Mouse (Mus musculus): Measurements from ENCODE around the gene Ttc17. TPM values are rescaled to one million over a fixed set of nuclear protein-coding genes. Genes with fewer than 3 reads are reported as not detected.

Gene Ttc17
- polyA plus RNA-seq (2015; fragmentation: Nextera tagmentation; extraction: Ambion mirVana) = 19.7 and 20.1 TPM in 2 replicates

DNA sequence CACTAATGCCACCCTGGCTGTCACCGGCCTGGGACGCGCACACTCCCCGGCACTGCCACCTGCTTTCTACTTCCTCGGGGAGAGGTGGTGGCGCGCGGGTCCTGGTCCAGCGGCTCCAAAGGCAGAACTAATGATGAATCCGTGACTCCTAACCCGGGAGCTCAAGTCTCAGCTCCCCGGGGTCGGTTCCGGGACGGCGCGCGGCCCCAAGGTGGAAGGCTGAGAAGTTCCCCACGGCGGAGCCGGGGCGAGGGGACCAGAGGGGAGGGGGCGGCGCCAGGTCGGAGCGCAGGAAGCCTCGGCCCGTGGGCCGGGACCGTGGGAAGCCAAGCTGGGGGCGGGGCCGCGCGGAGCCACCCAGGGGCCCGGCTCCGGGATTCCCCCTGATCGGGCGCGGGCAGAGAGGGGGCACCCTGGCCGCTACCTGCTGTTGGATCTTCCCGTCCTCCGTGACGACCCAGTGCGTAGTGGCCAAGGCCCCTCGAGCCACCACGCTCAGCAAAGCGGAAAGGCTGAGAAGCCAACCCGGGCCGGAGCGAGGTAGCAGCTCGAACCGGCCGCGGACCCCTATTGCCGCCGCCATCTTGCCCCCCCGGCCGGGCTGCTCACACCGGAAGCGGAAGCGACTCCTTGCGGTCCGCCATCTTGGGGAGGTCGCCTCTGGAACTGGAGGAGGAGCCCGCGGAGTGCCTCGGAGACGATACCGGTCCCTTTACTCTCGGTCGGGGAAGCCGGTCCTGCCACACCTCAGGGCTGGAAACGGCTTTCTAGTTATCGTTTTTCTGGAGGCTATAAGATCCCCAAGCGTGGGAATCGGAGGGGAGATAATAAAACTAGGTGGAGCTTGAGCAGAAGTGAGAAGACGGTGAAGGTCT is at the start of gene Ttc17:
Gene Ttc17 (minus strand): TSS at position 607 of the 875 bp plus-strand sequence.
- under 1% methylated on average over 72 of the region's 77 CpGs for WGBS
- H3K27me3 ChIP-seq (ENCODE audit: control insufficient read depth, insufficient read depth, low read length) = no peaks in the 10 kb centered on the region

DNA sequence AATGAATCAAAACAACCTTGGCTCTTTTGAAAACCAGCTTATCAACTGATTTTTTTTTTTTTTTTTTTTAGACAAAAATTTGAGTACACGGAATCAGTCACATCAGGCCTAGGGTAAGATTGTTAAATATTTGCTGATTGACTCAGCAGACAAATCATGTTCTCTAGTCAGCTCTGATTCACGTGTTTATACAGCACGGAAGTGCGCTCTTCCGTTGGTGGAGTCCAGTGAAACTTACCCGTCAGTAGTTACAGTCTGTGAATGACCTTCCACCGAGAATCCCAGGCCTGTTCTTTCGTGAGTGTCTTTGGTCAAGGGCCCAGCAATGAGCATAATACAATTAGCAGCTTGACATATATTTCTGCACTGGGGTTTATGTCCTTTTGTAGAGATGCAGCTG is 43.2 kb upstream of the Ttc17 start:
- 62% methylated on average over 8 of the region's 8 CpGs for WGBS
- Histone ChIP-seq H3K4me3 (replicated peaks; ENCODE audit: low read length) (no peak overlapping the region), H3K27me3 (ENCODE audit: control insufficient read depth, insufficient read depth, low read length) (no peaks in the 10 kb centered on the region), H3K4me2 (ENCODE audit: low read depth, low read length) (no peak overlapping the region), H3K9ac (ENCODE audit: low read length) (no peak overlapping the region), H3K36me3 (ENCODE audit: control insufficient read depth, insufficient read depth, low read length) (no peaks in the 10 kb centered on the region), H3K27ac (ENCODE audit: low read length) (no peak overlapping the region), H3K4me1 (ENCODE audit: control insufficient read depth, insufficient read depth, low read length) (no peaks in the 10 kb centered on the region), H3K9me3 (replicated peaks; ENCODE audit: control insufficient read depth, low read length) (no peaks in the 10 kb centered on the region)
- ATAC-seq (ENCODE audit: insufficient read depth, low FRiP score) = no peak

More for the DNA sequence above, at the start of gene Ttc17:
- H3K36me3 ChIP-seq (ENCODE audit: control insufficient read depth, insufficient read depth, low read length) = no peaks in the 10 kb centered on the region
- H3K9ac ChIP-seq (ENCODE audit: low read length) = peak within 1 kb of the TSS; percentile 91
- H3K4me2 ChIP-seq (ENCODE audit: low read depth, low read length) = peak within 1 kb of the TSS; percentile 86
- peak within 1 kb of the TSS; percentile 74 for H3K27ac ChIP-seq (ENCODE audit: low read length)
- peak within 1 kb of the TSS; percentile 96 for H3K4me3 ChIP-seq (replicated peaks; ENCODE audit: low read length)
- no peaks in the 10 kb centered on the region for H3K9me3 ChIP-seq (replicated peaks; ENCODE audit: control insufficient read depth, low read length)
- H3K4me1 ChIP-seq (ENCODE audit: control insufficient read depth, insufficient read depth, low read length) = peaks cover 12% of the 10 kb centered on the region; the same call in 1 of the 2 replicates
- peak; percentile 96 for ATAC-seq (ENCODE audit: insufficient read depth, low FRiP score)

DNA sequence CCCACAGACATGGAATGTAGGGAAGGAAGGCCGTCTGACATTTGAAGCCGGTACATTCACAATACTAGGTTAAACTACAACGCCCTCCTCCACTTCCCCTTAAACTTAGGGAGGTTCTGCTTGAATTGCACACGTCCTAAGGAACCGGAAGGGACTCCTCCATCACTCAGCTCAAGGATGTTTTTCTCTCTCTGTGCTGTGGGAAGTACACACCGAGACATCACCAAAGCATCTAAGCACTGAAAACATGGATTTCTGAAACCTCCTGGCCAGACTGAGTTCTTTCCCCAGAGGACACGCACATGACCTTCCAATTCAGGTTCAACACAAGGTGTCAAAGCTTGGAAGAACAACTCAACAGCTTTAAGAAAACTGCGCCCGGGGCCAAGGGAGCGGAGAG is 30.5 kb upstream of the Ttc17 start:
- H3K4me2 ChIP-seq (ENCODE audit: low read depth, low read length) = peak overlapping the region; percentile 94
- H3K9ac ChIP-seq (ENCODE audit: low read length) = peak overlapping the region; percentile 95
- peaks cover 16% of the 10 kb centered on the region for H3K4me1 ChIP-seq (ENCODE audit: control insufficient read depth, insufficient read depth, low read length)
- no peaks in the 10 kb centered on the region for H3K36me3 ChIP-seq (ENCODE audit: control insufficient read depth, insufficient read depth, low read length)
- peak overlapping the region; percentile 92 for H3K4me3 ChIP-seq (replicated peaks; ENCODE audit: low read length)
- no peaks in the 10 kb centered on the region for H3K27me3 ChIP-seq (ENCODE audit: control insufficient read depth, insufficient read depth, low read length)
- no peak for ATAC-seq (ENCODE audit: insufficient read depth, low FRiP score)
- 1% methylated on average over 10 of the region's 10 CpGs for WGBS
- H3K27ac ChIP-seq (ENCODE audit: low read length) = peak overlapping the region; percentile 75
- no peaks in the 10 kb centered on the region for H3K9me3 ChIP-seq (replicated peaks; ENCODE audit: control insufficient read depth, low read length)

DNA sequence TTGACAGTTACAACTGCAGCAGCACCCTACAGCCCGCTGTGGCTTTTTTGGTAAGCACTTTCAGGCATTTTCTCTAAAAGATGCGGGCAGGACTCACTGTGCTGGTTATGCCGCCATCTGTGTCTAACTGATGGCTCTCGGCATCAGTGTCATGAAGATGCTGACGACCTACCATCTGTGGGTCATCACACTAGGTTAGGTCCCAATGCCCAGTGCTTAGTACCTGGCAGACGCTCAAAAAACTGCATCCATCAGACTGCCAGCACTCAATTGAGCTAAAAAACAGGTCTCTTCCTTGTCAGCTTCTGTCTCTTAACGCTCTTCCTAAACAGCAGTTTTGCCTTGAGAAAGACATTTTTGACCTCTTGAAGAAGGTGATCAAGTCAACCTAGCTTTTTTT is 29.0 kb upstream of the Ttc17 start:
- Histone ChIP-seq H3K36me3 (ENCODE audit: control insufficient read depth, insufficient read depth, low read length) (no peaks in the 10 kb centered on the region), H3K27me3 (ENCODE audit: control insufficient read depth, insufficient read depth, low read length) (no peaks in the 10 kb centered on the region), H3K27ac (ENCODE audit: low read length) (no peak overlapping the region), H3K9me3 (replicated peaks; ENCODE audit: control insufficient read depth, low read length) (no peaks in the 10 kb centered on the region), H3K4me1 (ENCODE audit: control insufficient read depth, insufficient read depth, low read length) (peaks cover 16% of the 10 kb centered on the region), H3K9ac (ENCODE audit: low read length) (no peak overlapping the region), H3K4me3 (replicated peaks; ENCODE audit: low read length) (no peak overlapping the region), H3K4me2 (ENCODE audit: low read depth, low read length) (no peak overlapping the region)
- ATAC-seq (ENCODE audit: insufficient read depth, low FRiP score) = no peak
- WGBS = 77% methylated on average over 7 of the region's 7 CpGs

DNA sequence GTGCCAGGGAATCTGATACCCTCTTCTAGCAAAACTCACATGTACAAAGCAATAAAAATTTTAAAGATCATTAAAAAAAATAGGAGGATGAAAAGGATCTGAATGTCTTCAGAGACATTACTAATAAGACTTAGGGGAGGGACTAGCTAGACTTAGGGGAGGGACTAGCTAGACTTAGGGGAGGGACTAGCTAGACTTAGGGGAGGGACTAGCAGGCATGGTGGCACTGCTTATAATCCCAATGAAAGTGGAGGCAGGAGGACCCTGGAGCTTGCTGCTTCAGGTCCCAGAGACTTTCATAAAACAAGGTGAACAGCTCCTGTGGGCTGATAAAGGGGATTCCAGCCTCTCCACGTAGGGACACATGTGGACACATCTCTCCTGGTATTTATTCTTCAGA is 28.3 kb upstream of the Ttc17 start:
- 47% methylated on average over 1 of the region's 1 CpGs for WGBS
- peaks cover 16% of the 10 kb centered on the region for H3K4me1 ChIP-seq (ENCODE audit: control insufficient read depth, insufficient read depth, low read length)
- H3K27me3 ChIP-seq (ENCODE audit: control insufficient read depth, insufficient read depth, low read length) = no peaks in the 10 kb centered on the region
- no peak overlapping the region for H3K9ac ChIP-seq (ENCODE audit: low read length)
- no peaks in the 10 kb centered on the region for H3K36me3 ChIP-seq (ENCODE audit: control insufficient read depth, insufficient read depth, low read length)
- no peak overlapping the region for H3K4me3 ChIP-seq (replicated peaks; ENCODE audit: low read length)
- H3K4me2 ChIP-seq (ENCODE audit: low read depth, low read length) = no peak overlapping the region
- H3K27ac ChIP-seq (ENCODE audit: low read length) = no peak overlapping the region
- no peaks in the 10 kb centered on the region for H3K9me3 ChIP-seq (replicated peaks; ENCODE audit: control insufficient read depth, low read length)
- no peak for ATAC-seq (ENCODE audit: insufficient read depth, low FRiP score)

DNA sequence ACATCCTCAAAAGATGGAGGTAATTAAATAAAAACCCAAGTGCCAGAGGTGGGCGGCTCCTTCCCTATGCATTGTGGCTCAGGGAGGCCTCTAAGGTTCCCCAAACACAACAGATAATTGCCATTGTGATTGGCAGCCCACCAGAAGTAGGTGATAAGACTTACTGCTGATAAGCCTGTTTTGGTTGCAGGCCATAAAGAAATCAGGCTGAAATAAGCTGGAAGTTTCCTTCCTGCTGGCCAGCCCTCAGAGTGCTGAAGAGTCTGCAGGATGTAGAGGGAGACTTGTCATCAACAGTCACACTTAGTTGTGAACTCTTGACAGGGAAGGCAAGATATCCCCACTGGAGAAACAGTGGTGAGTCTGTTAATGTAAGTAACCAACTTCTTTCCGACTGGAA is 25.7 kb upstream of the Ttc17 start:
- no peak overlapping the region for H3K4me2 ChIP-seq (ENCODE audit: low read depth, low read length)
- H3K4me3 ChIP-seq (replicated peaks; ENCODE audit: low read length) = no peak overlapping the region
- peaks cover 16% of the 10 kb centered on the region for H3K4me1 ChIP-seq (ENCODE audit: control insufficient read depth, insufficient read depth, low read length)
- no peak for ATAC-seq (ENCODE audit: insufficient read depth, low FRiP score)
- H3K9me3 ChIP-seq (replicated peaks; ENCODE audit: control insufficient read depth, low read length) = no peaks in the 10 kb centered on the region
- H3K27me3 ChIP-seq (ENCODE audit: control insufficient read depth, insufficient read depth, low read length) = no peaks in the 10 kb centered on the region
- no peaks in the 10 kb centered on the region for H3K36me3 ChIP-seq (ENCODE audit: control insufficient read depth, insufficient read depth, low read length)
- H3K27ac ChIP-seq (ENCODE audit: low read length) = no peak overlapping the region
- H3K9ac ChIP-seq (ENCODE audit: low read length) = no peak overlapping the region
- 56% methylated on average over 2 of the region's 2 CpGs for WGBS

DNA sequence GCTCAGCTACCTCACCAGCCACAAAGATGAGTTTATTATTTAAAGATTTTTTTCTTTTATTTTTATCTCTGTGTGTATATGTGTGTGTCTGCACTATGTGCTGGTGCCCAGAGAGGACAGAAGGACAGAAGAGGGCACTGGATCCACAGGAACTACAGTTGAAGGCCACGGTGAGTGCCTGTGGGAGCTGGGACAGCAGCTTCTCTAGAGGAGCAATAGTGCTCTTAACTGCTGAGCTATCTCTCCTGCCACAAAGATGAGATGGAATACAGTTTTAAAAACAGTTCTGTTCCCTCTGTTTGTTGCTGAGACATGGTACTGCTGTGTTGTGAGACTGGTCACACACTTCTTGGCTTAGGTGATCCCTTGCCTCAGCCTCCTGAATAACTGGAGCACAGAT is 22.0 kb upstream of the Ttc17 start:
- H3K4me2 ChIP-seq (ENCODE audit: low read depth, low read length) = no peak overlapping the region
- H3K4me3 ChIP-seq (replicated peaks; ENCODE audit: low read length) = no peak overlapping the region
- 92% methylated on average over 1 of the region's 1 CpGs for WGBS
- no peaks in the 10 kb centered on the region for H3K9me3 ChIP-seq (replicated peaks; ENCODE audit: control insufficient read depth, low read length)
- H3K27me3 ChIP-seq (ENCODE audit: control insufficient read depth, insufficient read depth, low read length) = no peaks in the 10 kb centered on the region
- ATAC-seq (ENCODE audit: insufficient read depth, low FRiP score) = no peak
- H3K4me1 ChIP-seq (ENCODE audit: control insufficient read depth, insufficient read depth, low read length) = no peaks in the 10 kb centered on the region; the same call in 1 of the 2 replicates
- H3K27ac ChIP-seq (ENCODE audit: low read length) = no peak overlapping the region
- H3K36me3 ChIP-seq (ENCODE audit: control insufficient read depth, insufficient read depth, low read length) = peaks cover 12% of the 10 kb centered on the region
- H3K9ac ChIP-seq (ENCODE audit: low read length) = no peak overlapping the region

DNA sequence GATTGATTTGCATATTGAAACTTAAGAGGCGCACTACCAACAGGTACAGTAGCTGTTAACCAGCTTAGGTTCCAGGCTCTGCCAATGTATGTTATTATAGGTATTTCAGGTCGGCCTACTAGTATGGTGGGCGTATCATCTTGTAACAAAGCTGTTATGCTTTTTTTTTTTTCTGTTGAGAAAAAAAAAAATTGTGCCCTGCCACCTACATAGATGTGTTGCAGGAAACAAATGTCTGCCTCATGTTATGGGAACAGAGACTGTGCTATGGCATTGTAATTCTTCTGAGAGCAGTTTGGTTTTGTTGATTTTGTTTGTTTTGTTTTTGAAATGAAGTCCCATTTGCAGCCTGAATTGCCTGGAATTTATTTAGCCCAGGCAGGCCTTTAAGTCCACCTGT is 952 bp upstream of the Ttc17 start:
- Histone ChIP-seq H3K9me3 (replicated peaks; ENCODE audit: control insufficient read depth, low read length) (no peaks in the 10 kb centered on the region), H3K36me3 (ENCODE audit: control insufficient read depth, insufficient read depth, low read length) (peaks cover 4% of the 10 kb centered on the region; the same call in 1 of the 2 replicates), H3K27me3 (ENCODE audit: control insufficient read depth, insufficient read depth, low read length) (no peaks in the 10 kb centered on the region), H3K4me3 (replicated peaks; ENCODE audit: low read length) (peak overlapping the region; percentile 96), H3K27ac (ENCODE audit: low read length) (no peak overlapping the region), H3K4me1 (ENCODE audit: control insufficient read depth, insufficient read depth, low read length) (peaks cover 12% of the 10 kb centered on the region; the same call in 1 of the 2 replicates), H3K9ac (ENCODE audit: low read length) (peak overlapping the region; percentile 91), H3K4me2 (ENCODE audit: low read depth, low read length) (peak overlapping the region; percentile 86)
- 15% methylated on average over 3 of the region's 3 CpGs for WGBS
- ATAC-seq (ENCODE audit: insufficient read depth, low FRiP score) = no peak

DNA sequence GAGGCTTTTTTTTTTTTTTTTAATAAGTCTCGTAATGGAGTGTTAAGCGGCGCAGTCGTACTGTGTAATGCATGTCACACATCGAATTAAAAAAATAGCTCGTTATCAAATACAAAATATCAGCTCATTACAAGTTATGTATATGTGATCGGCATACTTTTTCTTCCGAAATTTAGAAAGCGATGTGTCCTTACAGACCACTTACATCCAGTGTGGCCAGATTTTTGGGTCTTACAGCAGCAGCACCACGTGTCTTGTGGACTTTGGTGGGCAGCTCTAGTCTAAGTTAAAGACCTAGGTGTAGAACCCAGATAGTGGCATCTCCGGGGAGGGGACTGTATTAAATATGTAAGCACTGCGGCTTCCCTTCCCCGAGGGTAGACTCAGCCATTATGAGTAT is 532 bp upstream of the Ttc17 start:
- no peak overlapping the region; the same call in 1 of the 2 replicates for H3K27ac ChIP-seq (ENCODE audit: low read length)
- H3K27me3 ChIP-seq (ENCODE audit: control insufficient read depth, insufficient read depth, low read length) = no peaks in the 10 kb centered on the region
- ATAC-seq (ENCODE audit: insufficient read depth, low FRiP score) = no peak
- WGBS = under 1% methylated on average over 13 of the region's 13 CpGs
- H3K4me1 ChIP-seq (ENCODE audit: control insufficient read depth, insufficient read depth, low read length) = peaks cover 12% of the 10 kb centered on the region; the same call in 1 of the 2 replicates
- peaks cover 4% of the 10 kb centered on the region; the same call in 1 of the 2 replicates for H3K36me3 ChIP-seq (ENCODE audit: control insufficient read depth, insufficient read depth, low read length)
- H3K9ac ChIP-seq (ENCODE audit: low read length) = peak overlapping the region; percentile 91
- H3K4me2 ChIP-seq (ENCODE audit: low read depth, low read length) = peak overlapping the region; percentile 86
- H3K9me3 ChIP-seq (replicated peaks; ENCODE audit: control insufficient read depth, low read length) = no peaks in the 10 kb centered on the region
- peak overlapping the region; percentile 96 for H3K4me3 ChIP-seq (replicated peaks; ENCODE audit: low read length)
